Mouse (Mus musculus): ENCODE results near the gene Ttll5. TPM values are rescaled to one million over a fixed set of nuclear protein-coding genes. Genes with fewer than 3 reads are reported as not detected.

Ttll5 gene
- polyA plus RNA-seq, 1 experiment from 2014 or later, result 9.8 TPM

DNA sequence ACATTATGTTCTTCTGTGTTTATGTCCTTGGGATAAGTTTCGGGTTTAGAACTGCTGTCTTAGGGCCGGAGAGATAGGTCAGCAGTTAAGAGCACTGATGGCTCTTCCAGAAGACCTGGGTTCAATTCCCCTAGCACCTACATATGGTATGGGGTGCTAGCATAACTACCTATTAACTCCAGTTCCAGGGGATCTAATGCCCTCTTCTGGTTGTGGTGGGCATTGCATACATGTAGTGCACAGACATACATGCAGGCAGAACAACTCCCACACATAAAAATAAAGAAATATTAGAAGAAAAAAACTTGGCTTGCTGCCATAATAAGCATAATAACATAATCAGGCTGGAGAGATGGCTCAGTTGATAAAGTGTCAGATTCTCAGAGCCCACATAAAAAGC, 286.2 kb downstream of the Ttll5 start:
- 66% methylated on average over 2 of the region's 2 CpGs for WGBS (ENCODE audit: insufficient replicate concordance)
- H3K4me1 ChIP-seq, result no peaks in the 10 kb centered on the region
- no peak overlapping the region for H3K27ac ChIP-seq
- no peak overlapping the region for H3K4me3 ChIP-seq
- no peaks in the 10 kb centered on the region for H3K9me3 ChIP-seq (replicated peaks)
- H3K27me3 ChIP-seq (replicated peaks), result no peaks in the 10 kb centered on the region
- H3K9ac ChIP-seq, result no peak overlapping the region
- ATAC-seq, result no peak
- H3K36me3 ChIP-seq, result no peaks in the 10 kb centered on the region
- no peak overlapping the region for H3K4me2 ChIP-seq

Other genes starting within 250 kb of the Ttll5 start
- gene Jdp2, start 225.6 kb upstream of the Ttll5 start, polyA plus RNA-seq (2016; fragmentation: Nextera tagmentation; extraction: Ambion mirVana), result 0.17 and 0.25 TPM in 2 replicates
- gene Batf, start 138.0 kb upstream of the Ttll5 start, polyA plus RNA-seq (2016; fragmentation: Nextera tagmentation; extraction: Ambion mirVana), result 4.6 and 5.2 TPM in 2 replicates
- 3.7 and 4.3 TPM in 2 replicates for gene Flvcr2, start 78.1 kb upstream of the Ttll5 start, polyA plus RNA-seq (2016; fragmentation: Nextera tagmentation; extraction: Ambion mirVana)
- gene Erg28, start 109 bp upstream of the Ttll5 start, polyA plus RNA-seq (2016; fragmentation: Nextera tagmentation; extraction: Ambion mirVana), result 99.3 and 101 TPM in 2 replicates